ENCODE assay signal across 25 mouse cellular contexts in genomic region chrX:100678204-100678603, GRCm38 (mm10). TPM values are rescaled to one million over a fixed set of nuclear protein-coding genes. Genes with fewer than 3 reads are reported as not detected.
"Had no signal": no experiment of that assay in that cellular context is flagged by ENCODE, and none has a peak within 500 bp of the region (broad histone marks: within the 10 kb centered on the region; RNA-seq: fewer than 3 reads in every experiment).

No protein-coding gene starts in this region.

- H3K9ac ChIP-seq: kidney, embryonic 15.5 days; liver, embryonic 14.5 days; liver, postnatal 0 days; lung, embryonic 14.5 days; midbrain, embryonic 13.5 days; neural tube, embryonic 13.5 days had no signal

- H3K9me3 ChIP-seq: kidney, embryonic 15.5 days; megakaryocyte, embryonic 14.5 days; midbrain, embryonic 10.5 days; midbrain, embryonic 13.5 days; neural tube, embryonic 13.5 days had no signal

- H3K27ac ChIP-seq: kidney, embryonic 15.5 days; left cerebral cortex, adult 2 months; liver, embryonic 14.5 days; midbrain, embryonic 10.5 days; midbrain, embryonic 13.5 days; neural tube, embryonic 13.5 days; stomach, postnatal 0 days had no signal

- ATAC-seq: liver, postnatal 0 days; midbrain, embryonic 13.5 days; midbrain, embryonic 16.5 days had no signal

- H3K4me1 ChIP-seq: kidney, embryonic 15.5 days; megakaryocyte, embryonic 14.5 days; midbrain, embryonic 10.5 days; midbrain, embryonic 13.5 days; neural tube, embryonic 13.5 days had no signal

- H3K4me2 ChIP-seq: kidney, embryonic 15.5 days; liver, embryonic 11.5 days; lung, embryonic 14.5 days; midbrain, embryonic 13.5 days; neural tube, embryonic 13.5 days had no signal

- H3K36me3 ChIP-seq: midbrain, embryonic 13.5 days; neural tube, embryonic 13.5 days had no signal

- DNase-seq: kidney, adult 11 months; kidney, adult 8-10 months; kidney, postnatal 10 days; kidney, postnatal 36 days; layer of hippocampus, postnatal 36 days; liver, postnatal 0 days; lung, embryonic 14.5 days; lung, postnatal 14 days; retina, postnatal 1 day; right cerebral cortex, postnatal 25 days; thymus, adult 2 months; thymus, postnatal 25 days had no signal

- H3K4me3 ChIP-seq: kidney, embryonic 15.5 days; left cerebral cortex, adult 2 months; megakaryocyte, embryonic 14.5 days; midbrain, embryonic 10.5 days; midbrain, embryonic 13.5 days; myocyte; neural tube, embryonic 13.5 days had no signal

RNA-seq across cellular contexts. Expression of gene Gdpd2, which starts 51.5 kb away (rescaled TPM):
- total RNA-seq: monocyte, adult 5-6 weeks; neutrophil, adult 5-6 weeks had no signal
- polyA plus RNA-seq: liver, postnatal 0 days; myocyte had no signal
